Mouse (Mus musculus): ENCODE data around the gene Chst2. TPM values are rescaled to one million over a fixed set of nuclear protein-coding genes. Genes with fewer than 3 reads are reported as not detected.

Gene Chst2
- 0.20 and 0.34 TPM in 2 replicates for polyA plus RNA-seq (2012)

DNA sequence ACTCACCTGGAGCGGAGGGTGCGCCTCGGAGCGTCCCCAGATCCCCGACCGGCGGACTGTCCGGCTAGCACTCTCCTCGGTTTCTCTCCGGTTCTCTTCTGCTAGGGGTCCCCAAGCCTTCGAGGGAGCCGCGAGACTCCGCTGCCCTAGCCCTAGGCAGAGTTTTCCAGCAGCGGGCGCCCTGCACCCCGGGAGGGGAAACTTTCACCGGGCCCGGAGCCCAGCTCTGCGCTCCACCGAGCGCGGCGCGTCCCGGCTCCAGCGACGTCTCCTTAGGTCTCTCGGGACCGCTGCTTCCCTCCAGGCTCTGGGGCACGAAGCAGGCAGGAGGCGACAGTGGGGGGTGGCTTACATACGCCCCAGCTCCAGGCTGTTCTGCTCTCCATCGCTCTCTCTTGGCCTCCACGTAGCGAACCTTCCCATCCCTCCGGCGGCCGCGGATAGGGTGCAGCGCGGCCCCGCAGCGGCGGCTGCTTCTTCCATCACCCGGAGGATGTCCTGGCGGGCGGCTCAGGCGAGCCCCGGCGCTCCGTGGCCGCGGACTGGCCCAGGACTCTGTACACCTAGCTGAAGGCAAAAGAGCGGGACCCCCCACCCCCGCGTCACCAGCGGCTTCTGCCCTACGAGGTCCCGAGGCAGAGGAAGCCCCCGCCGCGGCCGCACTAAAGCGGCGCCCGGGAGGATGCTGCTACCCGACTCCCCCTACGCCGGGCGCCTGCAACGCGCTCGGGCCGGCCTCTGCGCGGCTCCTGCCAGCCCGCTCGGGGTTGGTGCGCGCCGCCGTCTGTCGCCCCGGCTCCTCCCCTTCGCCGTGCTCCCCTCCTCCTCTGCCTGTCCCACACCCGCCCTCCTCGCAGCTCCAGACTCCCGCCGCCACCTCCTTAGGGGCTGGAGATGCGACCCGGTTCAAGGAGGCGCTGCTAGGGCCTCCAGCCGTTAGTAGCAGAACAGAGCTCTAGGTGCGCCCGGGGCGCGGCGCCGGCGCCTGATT is at the start of gene Chst2:
TSS of gene Chst2 (minus strand) at position 152 of the 991 bp plus-strand sequence.

Other genes starting within 250 kb of the Chst2 start
- gene U2surp, start 105.3 kb upstream of the Chst2 start, polyA plus RNA-seq (2012): 7.9 and 10.1 TPM in 2 replicates
- 3.0 and 3.5 TPM in 2 replicates for gene Paqr9, start 152.9 kb upstream of the Chst2 start, polyA plus RNA-seq (2012)
- not detected in 2 replicates for gene Pcolce2, start 230.9 kb upstream of the Chst2 start, polyA plus RNA-seq (2012)